Mouse (Mus musculus) inflammation-experienced regulatory T-cells, adult 6 months (primary cell): ENCODE measurements around the gene Tmem158. TPM values are rescaled to one million over a fixed set of nuclear protein-coding genes. Genes with fewer than 3 reads are reported as not detected.
A peak's percentile ranks its signal among the peaks of the same experiment; 100 is the strongest.

Experiments
- ATAC-seq: one replicate; pipeline ENCODE4 v1.8.0; 2017
- polyA plus RNA-seq, 3 experiments: library from polyadenylated mRNA; unstranded; fragments of 100-300 nt; shearing (Covaris generic); gene quantifications; one replicate each; pipeline ENCODE4 v1.2.1; 2017

Tmem158 gene
- under 1 TPM in 2 of 3 experiments, not detected in 1; 0.45 to 0.85 TPM for polyA plus RNA-seq

DNA sequence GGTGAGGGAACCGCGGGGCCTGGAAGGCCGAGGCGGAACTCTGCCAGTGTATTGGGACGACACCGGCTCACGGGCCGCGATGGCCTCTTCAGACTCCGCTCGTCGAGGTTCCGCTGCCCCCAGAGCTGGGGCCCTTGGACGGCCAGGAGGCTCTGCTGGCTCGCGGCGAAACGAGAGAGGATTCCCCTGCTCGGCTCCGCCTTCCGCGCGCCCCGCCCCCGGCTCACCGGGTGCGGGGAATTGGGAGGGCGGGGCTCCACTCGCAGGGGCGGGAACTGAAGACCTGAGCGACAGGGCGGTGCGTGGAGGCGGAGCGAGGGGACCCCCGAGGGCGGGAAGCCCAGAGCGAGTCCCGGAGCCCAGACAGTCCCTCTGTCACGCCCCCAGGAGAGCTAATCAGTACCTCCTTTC, at the start of gene Tmem158:
Tmem158 (minus strand) TSS at position 154 of the 411 bp plus-strand sequence.
- ATAC-seq, result peak; percentile 78

DNA sequence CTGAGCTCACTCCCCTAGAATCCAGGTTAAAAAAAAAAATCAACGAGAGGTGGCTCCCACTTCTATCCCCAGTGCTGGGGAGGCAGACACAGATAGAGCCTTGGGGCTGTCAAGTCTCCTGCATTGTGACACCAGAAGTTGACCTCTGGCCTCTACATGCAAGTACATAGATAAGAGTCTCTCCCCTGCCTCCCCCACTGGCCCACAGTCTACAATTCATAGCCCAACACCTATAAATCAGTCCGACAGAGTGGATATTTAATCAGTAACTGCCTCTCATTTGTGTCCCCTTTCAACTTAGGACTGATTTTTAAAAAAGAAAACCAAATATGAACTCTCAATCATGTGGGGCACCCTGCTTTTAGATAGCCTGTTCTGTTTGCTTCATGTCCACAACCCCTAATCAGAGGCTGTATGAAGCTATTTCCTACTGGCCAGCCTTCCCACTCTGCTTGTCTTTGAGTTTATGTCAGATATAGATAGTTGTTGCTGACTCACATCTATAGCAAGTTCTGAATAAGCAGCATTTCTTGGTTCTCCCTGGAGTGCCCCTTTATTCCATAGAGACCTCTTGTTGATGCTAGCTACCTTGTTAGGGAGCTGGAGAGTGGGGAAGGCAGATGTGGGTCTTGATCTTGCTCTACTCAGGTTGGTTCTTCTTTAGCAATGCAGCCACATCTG, 49.3 kb upstream of the Tmem158 start:
- ATAC-seq, result no peak

DNA sequence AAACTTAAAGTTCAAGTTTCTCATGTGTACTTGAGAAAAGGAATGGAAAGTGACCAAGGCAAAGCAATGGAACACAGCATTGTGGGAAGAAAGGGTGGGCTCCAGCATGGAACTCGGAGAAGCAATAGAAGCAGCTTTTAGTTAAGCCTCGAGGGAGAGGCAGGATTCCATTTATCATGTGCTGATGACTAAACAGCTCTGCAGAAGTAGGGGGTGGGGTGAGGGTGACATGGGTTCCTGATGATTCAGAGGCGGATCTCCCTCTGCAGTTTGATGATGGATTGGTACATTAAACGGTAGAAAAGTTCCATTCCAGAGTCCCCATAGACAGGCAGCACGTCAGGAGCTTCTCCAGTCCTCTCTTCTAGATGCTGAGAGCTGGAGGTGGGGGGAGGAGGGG, 48.5 kb upstream of the Tmem158 start:
- no peak for ATAC-seq

DNA sequence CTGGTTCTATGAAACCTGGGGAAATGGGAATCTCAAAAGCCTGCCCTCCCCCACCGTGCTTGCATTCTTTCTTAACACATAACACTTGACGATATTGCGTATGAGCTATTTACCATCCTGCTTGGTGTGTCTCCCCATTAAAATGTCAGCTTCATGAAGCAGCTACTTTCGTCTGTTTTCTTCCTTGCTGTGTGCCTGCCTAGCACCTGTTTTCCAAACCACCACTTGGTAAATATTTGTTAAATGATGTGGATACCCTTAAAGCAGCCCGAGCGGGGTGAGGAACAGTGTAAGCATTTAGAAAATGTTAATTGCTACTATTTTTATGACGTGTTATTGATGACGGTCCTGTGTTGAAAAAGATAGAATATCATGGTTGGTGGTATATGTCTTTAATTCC, 44.4 kb upstream of the Tmem158 start:
- no peak for ATAC-seq

DNA sequence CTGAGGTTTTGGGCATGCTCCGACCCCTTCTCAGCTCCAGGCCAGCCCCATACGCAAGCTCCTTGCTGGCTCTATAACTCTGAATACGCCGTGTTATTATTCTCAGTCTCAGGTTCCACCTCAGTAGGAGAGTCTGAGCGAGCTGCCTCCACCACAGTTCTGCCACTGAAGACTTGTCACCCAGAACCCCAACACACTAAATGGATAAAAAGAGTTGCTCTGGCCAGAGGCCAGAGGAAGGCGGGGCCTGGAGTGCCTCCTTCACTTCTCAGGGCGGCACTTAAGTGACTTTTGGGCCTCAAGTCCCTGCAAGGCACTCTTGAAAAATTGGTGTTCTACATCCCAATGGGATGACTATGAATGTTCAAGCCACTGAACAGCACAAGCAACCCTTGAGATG, 43.4 kb upstream of the Tmem158 start:
- no peak for ATAC-seq

DNA sequence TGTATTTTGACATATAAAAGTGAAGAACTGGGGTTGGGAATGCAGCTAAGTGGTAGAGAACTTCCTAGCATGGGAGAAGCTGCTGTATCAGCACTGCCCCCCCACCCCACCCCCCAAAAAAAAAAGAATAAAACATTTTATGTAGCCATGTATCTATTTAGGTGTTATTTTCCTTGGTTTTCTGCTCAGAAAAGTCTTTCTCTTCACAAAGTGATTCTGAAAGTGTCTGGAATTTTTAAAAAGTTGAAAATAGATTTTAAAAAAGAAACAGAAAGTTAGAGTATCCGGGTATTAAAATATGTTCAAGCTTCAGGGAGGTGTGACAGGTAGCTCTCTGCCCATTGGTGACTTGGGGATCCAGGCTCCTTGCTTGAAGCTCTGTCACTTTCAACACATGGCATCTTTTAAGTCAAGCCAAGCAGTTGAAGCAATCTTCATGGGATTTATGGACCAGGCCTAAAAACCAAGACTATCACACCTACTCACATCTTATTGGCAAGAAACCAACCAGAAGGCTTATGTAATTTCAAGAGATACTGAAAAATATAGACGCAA, 42.3 kb upstream of the Tmem158 start:
- ATAC-seq, result no peak

DNA sequence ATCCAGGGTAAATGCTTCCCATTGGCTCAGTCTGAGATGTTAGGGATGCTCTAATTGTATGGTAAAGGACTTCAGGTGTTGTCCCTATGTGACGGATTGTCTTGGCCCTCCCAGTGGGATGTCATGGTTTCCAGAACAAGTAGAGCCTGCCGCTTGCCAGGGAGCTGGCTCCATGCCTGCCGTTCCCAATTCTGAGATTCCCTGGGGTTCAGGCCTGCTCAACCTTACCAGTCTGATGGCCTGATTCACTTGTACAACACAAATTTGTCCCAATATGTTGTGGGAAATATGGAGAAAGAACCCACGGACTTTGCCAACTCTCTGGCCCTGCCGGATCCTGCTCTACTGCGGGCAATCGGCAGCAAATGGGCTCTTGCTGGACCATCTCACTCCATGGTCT, 37.3 kb upstream of the Tmem158 start:
- ATAC-seq, result no peak

DNA sequence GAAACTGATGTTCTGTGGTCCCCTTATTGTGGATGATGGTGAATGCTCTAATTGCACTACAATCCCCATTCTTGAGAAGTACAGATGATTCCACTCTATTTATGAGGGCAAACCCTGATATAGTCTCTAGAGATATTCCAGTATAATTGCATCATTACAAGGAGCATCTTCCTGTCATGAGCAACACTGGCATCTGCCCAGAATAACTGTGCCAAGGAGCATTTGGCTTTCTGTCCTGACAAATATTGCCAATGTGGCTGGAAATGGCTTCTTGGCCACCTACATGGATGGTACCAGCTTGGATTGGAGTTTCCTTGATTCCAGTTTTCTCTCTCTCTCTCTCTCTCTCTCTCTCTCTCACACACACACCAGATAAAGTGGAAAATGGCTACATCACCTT, 35.7 kb upstream of the Tmem158 start:
- no peak for ATAC-seq

DNA sequence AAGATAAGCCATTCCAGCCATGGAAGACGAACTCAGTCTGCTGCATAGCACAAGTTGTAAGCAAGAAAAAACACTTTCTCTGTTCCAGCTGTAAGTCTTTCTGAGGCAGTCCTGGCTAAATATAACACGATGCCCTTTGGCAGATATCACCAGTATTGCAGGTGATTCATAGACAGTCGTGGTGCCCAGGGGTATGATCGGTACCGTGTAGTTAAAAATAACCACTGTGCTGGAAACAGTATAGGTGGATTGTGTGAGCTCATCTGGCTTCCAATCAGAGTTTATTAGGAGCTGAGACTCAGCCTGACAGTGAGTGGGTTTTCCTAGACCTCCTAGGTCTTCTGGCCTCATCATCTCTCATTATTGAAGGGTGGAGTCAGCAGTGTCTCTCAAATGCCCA, 34.0 kb upstream of the Tmem158 start:
- ATAC-seq, result no peak

DNA sequence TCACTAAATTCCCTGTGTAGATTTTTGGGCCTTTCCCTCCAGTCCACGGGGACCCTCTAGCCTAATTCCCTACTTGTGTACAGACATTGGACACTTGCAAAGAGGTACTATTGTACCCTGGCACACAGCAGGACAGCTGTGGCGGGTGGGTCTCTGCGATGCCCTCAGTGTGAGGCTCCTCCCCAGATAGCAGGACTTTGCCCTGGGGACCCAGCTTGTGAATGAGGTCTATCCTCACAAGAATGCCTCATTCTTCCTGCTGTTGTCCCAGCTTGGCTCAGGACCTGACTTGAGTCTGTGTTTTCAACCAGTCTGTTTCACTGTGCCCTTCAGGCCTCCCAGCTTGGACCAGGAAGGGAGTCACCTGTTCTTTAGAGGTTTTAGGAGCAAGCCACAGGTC, 27.8 kb upstream of the Tmem158 start:
- no peak for ATAC-seq

DNA sequence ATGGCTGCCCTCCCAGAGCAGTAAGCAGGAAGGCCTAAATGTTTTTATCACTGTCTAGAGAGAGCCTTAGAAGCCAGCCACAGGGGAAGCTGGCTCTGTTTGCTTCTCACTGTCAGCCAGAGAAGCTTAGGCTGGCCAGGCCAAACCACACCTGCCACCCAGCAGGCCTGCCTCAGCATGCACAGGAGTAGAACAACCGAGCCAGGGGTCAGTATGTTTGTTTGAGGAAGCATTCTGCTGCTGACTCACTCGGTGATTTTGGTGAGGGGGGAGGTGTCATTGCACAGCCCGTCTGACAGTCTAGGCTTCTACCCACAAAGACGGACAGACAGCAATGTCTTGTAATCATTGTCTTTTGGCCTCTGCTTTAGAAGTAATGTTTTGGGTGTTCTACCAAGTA, 25.1 kb upstream of the Tmem158 start:
- no peak for ATAC-seq

DNA sequence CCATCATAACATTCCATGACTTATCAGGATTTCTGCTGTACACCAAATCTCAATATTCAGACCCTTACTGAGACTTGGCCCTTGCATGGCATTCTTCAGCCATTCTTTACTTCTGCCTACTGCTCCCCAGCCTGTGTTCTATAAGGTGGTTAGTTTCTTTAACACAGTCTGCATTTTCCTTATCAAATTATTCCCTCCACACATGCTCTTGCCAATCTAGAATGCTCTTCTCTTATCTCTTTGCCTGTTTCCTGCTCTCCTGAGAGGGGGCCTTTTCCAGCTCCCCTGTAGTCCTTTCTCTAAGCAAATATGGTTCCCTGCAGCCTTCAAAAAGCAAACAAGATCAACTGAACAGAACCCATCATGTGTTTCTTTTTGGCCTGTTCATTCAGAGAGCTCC, 20.2 kb upstream of the Tmem158 start:
- no peak for ATAC-seq

DNA sequence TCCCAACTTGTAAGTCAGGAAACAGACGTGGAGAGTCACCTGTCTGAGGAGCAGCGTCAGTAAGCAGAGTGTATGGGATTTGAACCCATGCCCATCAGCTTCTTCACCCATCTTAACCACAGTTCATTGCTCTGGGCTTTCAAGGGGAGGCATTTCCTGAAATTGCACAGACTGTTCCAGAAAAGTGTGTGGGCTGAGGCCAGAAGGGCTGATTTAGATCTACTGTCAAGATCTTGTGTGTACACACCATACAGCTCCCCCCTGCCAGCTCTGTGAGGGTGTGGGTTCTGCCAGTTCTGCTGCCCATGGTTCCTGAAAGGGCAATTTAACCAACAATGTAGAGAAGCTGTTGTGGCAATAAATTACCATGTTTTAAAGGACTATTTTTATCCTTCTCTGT, 17.4 kb upstream of the Tmem158 start:
- no peak for ATAC-seq

DNA sequence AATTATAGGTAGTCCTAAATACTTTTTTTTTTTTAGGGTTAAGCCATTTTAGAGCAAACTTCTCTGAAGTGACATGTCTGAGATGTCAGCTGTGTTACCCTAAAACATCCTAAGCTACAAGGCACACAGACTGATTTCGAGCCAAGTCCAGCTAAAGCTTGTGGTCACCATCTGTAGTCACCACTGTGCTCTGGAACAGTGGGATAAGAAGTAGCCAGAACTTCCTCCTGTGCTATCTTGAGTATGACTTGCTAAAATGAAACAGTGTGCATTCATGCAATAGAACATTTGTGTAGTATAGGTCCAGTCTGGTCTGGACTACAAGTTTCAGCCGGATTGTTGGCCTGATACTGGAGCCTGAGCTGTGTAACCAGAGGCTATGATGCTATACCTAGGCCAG, 14.8 kb upstream of the Tmem158 start:
- no peak for ATAC-seq

DNA sequence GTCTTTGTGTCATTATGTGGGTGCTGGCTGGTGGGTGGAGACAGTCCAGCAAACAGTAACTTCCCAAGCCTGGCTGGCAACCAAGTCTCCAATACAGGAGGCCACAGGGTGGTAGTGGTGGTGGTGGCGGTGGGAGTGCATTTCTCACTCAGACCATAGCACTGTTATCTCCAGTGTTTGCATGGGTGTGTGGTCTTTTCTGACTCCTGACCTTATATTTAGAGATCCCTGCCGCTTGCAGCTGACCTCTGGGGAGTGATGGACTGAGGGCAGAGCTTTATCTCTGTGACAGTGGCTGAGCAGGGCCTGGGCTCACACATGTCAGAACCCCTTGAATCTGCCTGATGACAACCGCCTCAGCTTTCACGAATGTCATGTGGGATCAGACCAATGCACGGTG, 14.1 kb upstream of the Tmem158 start:
- ATAC-seq, result no peak

DNA sequence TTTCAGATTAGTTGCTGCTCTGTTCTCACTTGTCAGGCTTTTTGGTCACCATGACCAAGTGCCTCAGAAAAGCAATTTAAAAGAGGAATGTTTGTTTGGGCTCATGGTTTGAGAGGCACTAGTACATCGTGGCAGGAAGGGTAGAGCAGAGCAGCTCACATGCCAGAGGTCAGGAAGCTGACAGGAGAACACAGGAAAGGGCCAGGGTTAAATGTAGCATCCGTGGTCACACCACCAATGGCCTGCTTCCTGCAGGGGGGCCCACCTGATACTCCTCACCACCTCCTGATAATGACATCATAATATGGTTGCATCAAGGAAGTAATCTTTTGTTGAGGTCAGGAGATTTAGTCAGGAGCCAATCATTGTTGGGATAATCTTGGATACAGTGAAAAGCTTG, 13.3 kb upstream of the Tmem158 start:
- ATAC-seq, result no peak

DNA sequence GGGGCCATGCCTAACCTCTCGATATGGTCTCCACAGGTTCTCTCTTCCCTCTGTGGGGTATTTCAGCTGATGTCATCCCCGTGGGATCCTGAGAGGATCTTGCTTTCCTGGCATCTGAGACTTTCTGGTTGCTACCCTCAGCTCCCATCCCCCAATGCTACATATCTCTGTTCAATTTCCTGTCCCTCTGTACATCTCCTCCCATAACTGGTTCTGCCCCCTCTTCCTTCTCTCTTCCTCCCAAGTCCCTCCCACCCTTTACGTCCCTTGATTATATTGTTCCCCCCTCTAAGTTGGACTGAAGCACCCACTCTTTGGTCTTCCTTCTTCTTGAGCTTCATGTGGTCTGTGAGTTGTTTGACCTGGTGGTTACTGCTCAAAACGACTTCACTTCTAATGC, 11.0 kb upstream of the Tmem158 start:
- peak; percentile 60 for ATAC-seq

DNA sequence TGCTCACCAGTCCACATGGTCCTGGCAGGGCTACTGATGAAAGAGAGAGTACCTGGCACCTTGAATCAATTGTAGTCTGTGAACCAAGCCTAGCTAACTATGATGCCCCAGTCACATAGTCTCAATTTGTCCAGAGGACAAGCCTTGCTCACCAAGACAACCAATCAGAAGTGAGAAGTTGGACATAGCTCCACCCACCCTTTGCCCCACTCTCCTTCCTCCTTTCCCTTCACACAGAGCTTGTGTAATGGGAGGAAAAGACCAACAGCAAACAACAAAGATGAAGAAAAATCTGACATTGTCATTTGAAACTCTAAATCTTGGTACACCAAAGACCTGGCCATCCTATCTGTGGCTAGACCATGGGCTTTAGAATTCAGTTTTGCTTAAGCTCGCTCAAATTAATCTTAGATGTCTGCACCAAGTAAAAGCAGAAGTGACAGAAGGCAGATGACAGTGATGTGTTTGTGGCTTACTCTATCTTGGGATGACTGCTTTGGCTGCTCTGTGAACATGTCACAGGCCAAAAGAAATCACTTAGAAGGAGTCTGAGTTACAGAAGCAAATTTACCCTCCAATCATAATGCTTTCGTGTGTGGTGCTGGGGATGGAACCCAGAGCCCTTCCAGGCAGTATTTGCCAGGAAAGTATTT, 9.5 kb upstream of the Tmem158 start:
- ATAC-seq, result no peak

DNA sequence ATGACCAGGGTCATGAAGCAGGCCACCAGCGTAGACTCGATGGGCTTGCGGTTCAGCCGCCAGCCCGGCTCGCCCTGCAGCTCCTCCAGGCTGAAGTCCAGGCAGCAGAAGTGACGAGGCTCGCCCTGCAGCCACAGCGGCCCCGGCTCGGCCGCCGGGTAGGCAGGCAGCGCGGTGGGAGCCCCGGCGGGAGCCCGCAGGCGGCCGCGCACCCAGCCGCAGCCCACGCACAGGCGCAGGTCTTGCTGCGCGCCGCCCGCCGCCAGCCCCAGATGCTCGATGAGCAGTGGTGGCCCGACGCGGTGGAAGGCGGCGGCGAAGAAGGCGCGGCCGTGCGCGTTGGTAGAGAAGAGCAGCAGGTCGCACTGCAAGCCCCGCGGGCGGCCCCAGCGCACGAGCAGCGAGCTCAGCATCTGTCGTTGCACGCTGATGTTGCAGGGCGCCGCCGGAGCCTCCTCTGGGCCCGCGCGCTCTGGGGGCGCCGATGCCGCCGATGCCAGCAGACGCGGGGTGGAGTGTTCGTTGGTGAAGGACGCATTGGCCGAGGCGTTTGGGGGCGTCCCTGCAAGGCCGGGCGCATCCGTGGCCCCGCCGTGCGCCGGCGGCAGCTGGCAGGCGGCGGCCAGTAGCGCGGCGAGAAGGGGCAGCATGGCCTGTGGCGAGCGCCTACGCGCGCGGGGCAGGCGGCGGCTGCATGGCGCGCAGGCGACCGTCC, 511 bp downstream of the Tmem158 start:
- peak; percentile 48 for ATAC-seq

DNA sequence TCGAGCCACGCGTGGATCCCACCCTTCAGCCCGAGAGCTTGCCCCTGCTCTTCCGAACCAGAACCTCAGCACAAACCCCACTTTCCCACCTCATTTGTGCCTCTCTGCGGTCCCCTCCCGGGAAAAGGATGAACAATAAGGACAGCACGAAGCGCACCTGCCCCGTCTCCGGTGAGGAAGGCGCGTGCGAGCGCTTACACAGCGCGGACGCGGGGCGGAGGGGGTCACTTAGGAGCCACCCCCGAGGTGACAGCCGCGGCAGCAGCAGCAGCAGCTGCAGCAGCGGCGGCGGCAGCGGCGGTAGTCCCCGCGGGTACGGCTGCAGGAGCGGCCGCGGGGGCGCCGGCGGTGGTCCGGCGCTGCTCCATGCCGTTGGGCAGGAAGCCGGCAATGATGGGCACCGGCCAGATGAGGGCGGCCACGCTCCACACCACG, 1.1 kb downstream of the Tmem158 start:
- ATAC-seq, result peak; percentile 43

DNA sequence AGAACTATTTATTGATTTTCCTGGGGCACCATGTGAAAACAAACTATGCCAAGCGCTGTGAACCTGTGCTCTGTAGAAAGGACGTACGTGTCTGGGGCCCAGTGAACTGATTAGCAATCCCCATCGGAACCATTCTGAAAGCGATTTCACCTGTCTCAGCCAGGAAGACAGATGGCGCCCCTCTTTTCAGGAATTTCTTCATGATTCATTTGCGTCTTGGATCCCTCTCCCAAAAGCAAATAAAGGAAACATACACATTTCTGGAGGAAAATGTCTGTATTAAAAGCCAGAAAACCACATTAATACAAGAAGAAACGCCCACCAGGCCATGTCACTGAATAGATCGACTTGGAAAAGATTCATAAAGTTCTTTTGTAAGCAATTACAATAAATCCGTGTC, 1.8 kb downstream of the Tmem158 start:
- no peak for ATAC-seq

DNA sequence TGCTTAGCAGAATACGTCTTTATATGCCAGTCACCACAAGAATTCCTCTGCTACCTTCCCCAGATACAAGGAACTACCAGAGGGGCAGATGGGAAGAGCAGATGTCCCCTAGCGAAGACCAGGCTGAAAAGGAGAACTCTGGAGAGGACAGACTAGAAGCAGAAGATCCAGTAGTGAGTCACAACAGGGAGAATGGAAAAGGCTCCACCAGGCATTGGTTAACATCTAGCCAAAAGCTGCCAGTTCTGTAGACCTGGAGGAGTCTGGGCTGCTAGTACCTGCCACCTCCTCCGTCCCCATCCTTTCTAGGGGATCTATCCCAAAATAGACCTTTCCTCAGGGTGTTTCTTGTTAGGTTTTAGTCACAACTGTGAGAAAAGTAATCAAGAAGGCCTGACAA, 4.8 kb downstream of the Tmem158 start:
- no peak for ATAC-seq

DNA sequence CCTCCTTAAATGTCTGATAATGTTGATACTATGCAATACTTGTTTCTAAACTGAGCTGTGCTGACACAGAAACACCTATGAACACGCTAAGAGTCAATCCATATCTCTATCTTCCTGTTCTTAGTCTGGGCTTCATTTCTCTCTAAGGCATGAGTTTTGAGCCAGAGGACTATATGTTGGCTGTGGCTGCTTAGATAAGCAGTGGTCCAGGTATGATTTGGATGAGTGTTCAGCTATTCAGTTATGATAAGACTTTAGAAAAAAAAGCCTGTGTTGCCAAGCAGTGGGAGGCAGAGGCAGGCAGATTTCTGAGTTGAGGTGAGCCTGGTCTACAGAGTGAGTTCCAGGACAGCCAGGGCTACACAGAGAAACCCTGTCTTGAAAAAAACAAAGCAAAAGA, 12.6 kb downstream of the Tmem158 start:
- ATAC-seq, result no peak

DNA sequence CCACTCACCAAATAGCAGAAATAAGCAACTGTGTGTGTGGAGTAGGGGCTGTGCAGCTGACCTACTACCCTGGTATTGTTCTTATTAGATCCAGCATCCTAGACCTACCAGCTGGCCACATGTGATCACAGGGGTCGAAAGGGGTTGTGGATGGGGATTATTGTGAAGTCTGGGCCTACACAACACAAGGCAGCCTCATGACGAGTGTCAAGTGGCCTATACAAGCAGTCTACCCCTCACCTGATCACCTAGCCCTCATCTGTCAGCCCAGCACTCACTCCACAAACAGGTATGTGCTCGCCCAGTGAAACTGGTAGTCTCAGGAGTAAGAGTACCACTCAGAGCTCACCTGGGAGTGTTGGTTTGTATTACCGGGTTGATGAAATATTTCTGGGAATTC, 15.4 kb downstream of the Tmem158 start:
- ATAC-seq, result no peak
